Mouse (Mus musculus) heart, adult 18-20 months (tissue): ENCODE measurements around the gene Blcap. TPM values are rescaled to one million over a fixed set of nuclear protein-coding genes. Genes with fewer than 3 reads are reported as not detected.

ENCODE experiments used
- DNase-seq, 2 experiments: peaks; one replicate each; pipeline ENCODE4 v3.0.0; 2021 to 2022; ENCODE audit warnings: mixed read lengths in 1 of 2
- microRNA-seq, 2 experiments: library from miRNA; unstranded; fragments of <30 nt; microRNA quantifications; one replicate each; pipeline ENCODE4 v1.2.0; 2022
- total RNA-seq, 2 experiments: library from RNA; stranded (reverse); gene quantifications; 2 replicates each; pipeline ENCODE4 v1.2.3; 2021

Blcap gene
- total RNA-seq, 2 experiments from 2014 or later = 55.1 to 56.2 TPM

- peak in 1 of 2 experiments; percentile 31 for DNase-seq
Measured at GRCm38 (mm10) chr2:157519452-157519851, 51.6 kb downstream of the Blcap start.

GRCm38 (mm10) chr2:157518451-157518850 is 52.6 kb downstream of the Blcap start:
- no peak for DNase-seq

- no peak for DNase-seq
Measured at GRCm38 (mm10) chr2:157517526-157517925, 53.5 kb downstream of the Blcap start.

- no peak for DNase-seq
Measured at GRCm38 (mm10) chr2:157514353-157514752, 56.7 kb downstream of the Blcap start.

GRCm38 (mm10) chr2:157513737-157514208 is 57.3 kb downstream of the Blcap start:
- peak in 1 of 2 experiments; percentile 6 for DNase-seq

DNA sequence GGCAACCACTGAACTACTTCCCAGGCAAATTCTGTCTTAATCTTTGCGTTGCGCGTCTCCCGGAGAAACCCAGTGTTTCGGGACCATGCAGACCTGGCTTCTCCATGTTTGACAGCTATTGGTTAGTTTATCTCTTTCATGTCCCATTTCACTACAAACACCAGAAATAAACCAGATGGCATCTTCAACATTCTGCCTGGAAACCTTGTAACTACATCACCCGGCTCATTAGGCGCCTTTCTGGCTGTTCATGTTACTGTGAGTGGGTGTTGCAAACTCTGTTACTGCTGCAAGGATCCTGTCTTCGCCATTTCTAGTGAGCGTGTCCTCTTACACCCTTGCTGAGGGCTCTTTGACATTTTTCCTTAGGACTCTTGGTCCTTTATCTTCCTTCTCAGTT is 58.2 kb downstream of the Blcap start:
- DNase-seq = no peak

GRCm38 (mm10) chr2:157510031-157510430 is 61.0 kb downstream of the Blcap start:
- DNase-seq = no peak

DNA sequence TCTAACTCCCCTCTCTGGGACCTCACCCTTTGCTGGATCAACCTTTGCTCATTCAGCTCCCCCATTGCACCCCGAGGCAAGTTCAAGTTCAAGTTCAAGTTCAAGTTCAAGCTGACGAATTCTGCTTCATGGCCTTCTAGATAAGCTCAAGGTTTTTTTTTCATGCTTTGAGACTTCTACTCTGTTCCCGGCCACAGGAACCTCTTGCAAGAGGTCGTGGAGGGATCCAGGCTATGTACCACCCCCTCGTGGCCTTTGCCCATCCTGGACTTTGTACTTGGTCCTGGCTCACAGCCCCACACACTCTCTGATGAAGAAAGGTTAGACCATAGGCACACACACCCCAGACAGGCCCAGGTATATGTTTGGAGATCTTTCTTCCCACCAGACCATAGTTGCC is 61.9 kb downstream of the Blcap start:
- no peak for DNase-seq

DNA sequence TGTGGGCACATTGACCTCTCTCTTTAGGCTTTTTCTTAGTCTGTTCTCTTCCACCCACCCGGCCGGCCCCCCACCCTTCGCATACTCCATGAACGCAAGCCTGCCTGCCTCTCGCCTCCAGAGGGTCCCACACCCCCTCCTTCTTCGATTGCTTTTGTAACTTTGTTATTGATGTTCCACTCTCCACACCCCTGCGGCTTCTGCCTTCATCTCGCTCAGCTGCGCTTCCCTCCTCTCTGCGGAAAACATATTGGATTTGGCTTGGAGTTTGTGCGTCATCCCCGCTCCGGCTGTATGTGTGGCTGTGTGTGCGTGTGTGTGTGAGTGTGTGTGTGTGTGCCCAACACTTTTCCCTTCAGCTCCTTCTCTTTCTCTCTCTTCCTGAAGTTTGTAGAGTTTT is 64.3 kb downstream of the Blcap start:
- DNase-seq = no peak

Small RNAs within 50 kb of the gene (microRNA-seq; reads per million reads assigned to microRNA genes)
- 0 to 0.38 reads per million in 2 experiments for gene Gm23134

Other genes with a start within 250 kb of the Blcap start
- gene Ghrh, start 223.8 kb downstream of the Blcap start, total RNA-seq = not detected
- gene Manbal, start 203.7 kb downstream of the Blcap start, total RNA-seq = 10 to 100 TPM; 19.4 to 21.1 TPM
- 1 to 10 TPM; 4.2 to 4.8 TPM for gene Src, start 152.8 kb downstream of the Blcap start, total RNA-seq
- gene Nnat, start 11.2 kb downstream of the Blcap start, total RNA-seq = 1 to 10 TPM in 1 of 2 experiments, under 1 TPM in 1; 0.36 to 3.1 TPM
- 10 to 100 TPM; 11.6 TPM for gene Ctnnbl1, start 166.1 kb upstream of the Blcap start, total RNA-seq